ENCODE assay signal across 14 mouse cellular contexts in genomic region chr2:4346232-4346631, GRCm38 (mm10).
DNase-seq lines count a peak whose midpoint lies in the region; ATAC-seq and TF ChIP-seq lines count a peak whose summit lies in the region.
"Had no signal": no experiment of that assay in that cellular context is flagged by ENCODE, and none has a peak within 500 bp of the region (broad histone marks: within the 10 kb centered on the region; RNA-seq: fewer than 3 reads in every experiment).

No protein-coding gene starts in this region.

- 0 out of 2 replicates have a peak, but pooled peaks have one; percentile 16 for ATAC-seq in heart, embryonic 16.5 days (replicated peaks; ENCODE audit: extremely low read depth, insufficient read depth, low FRiP score)
- ATAC-seq in lung, embryonic 16.5 days (ENCODE audit: low read depth) = peak; percentile 77
- ATAC-seq in hematopoietic stem cell, adult 5-6 weeks (replicated peaks in 1 of 2; ENCODE audit: insufficient read depth in 1 of 2, low FRiP score in 2 of 2, low TSS enrichment in 1 of 2, low read depth in 1 of 2, poor library complexity in 2 of 2, severe bottlenecking in 2 of 2) = peak; percentile 29 to 35; a peak in 1 of 4 replicates
- no peak for ATAC-seq in hindbrain, postnatal 0 days

- H3K4me1 ChIP-seq in heart, embryonic 16.5 days (ENCODE audit: control insufficient read depth, insufficient read depth, low read length) = no peaks in the 10 kb centered on the region; the same call in 1 of the 2 replicates
- peaks cover 2% of the 10 kb centered on the region for H3K4me1 ChIP-seq in lung, embryonic 16.5 days (replicated peaks; ENCODE audit: control insufficient read depth, insufficient read depth, low read length)
- H3K4me1 ChIP-seq in hindbrain, postnatal 0 days (ENCODE audit: insufficient read depth, low read length) = no peaks in the 10 kb centered on the region

- H3K4me2 ChIP-seq in heart, embryonic 16.5 days (ENCODE audit: low read depth, low read length) = no peak overlapping the region
- H3K4me2 ChIP-seq in lung, embryonic 16.5 days (ENCODE audit: low read depth, low read length) = no peak overlapping the region
- H3K4me2 ChIP-seq in hindbrain, postnatal 0 days (ENCODE audit: low read depth, low read length) = no peak overlapping the region
- H3K4me2 ChIP-seq: neural tube, embryonic 12.5 days; stomach, embryonic 15.5 days had no signal

- H3K9ac ChIP-seq in heart, embryonic 16.5 days (ENCODE audit: low read length) = no peak overlapping the region
- no peak overlapping the region for H3K9ac ChIP-seq in lung, embryonic 16.5 days (ENCODE audit: low read length)
- no peak overlapping the region for H3K9ac ChIP-seq in hindbrain, postnatal 0 days (replicated peaks; ENCODE audit: low read length)
- H3K9ac ChIP-seq: liver, embryonic 14.5 days; neural tube, embryonic 12.5 days; stomach, embryonic 15.5 days had no signal

- WGBS in heart, embryonic 16.5 days = 57% methylated on average over 6 of the region's 6 CpGs
- WGBS in lung, embryonic 16.5 days = 54% methylated on average over 6 of the region's 6 CpGs
- 67% methylated on average over 6 of the region's 6 CpGs for WGBS in hindbrain, postnatal 0 days

- no peak overlapping the region for H3K27ac ChIP-seq in heart, embryonic 16.5 days (ENCODE audit: low read length)
- peak overlapping the region; percentile 68 for H3K27ac ChIP-seq in lung, embryonic 16.5 days (ENCODE audit: low read length)
- H3K27ac ChIP-seq in hindbrain, postnatal 0 days = no peak overlapping the region
- H3K27ac ChIP-seq: liver, embryonic 14.5 days; neural tube, embryonic 12.5 days; stomach, embryonic 15.5 days had no signal

- DNase-seq in heart, postnatal 14 days = no peak
- DNase-seq in lung, adult 18-20 months = no peak
- DNase-seq in lung, postnatal 36 days = peak; percentile 59
- DNase-seq in testis, postnatal 10 days (ENCODE audit: low spot score) = no peak
- no peak for DNase-seq in hindbrain, postnatal 0 days (ENCODE audit: low spot score)
- DNase-seq: adrenal gland, postnatal 14 days; cerebellum, adult 11-12 months; right cerebral cortex, postnatal 14 days had no signal

- no peaks in the 10 kb centered on the region for H3K27me3 ChIP-seq in heart, embryonic 16.5 days (ENCODE audit: control insufficient read depth, insufficient read depth, low read length)
- H3K27me3 ChIP-seq in lung, embryonic 16.5 days (ENCODE audit: control insufficient read depth, insufficient read depth, low read depth, low read length) = no peaks in the 10 kb centered on the region
- no peaks in the 10 kb centered on the region for H3K27me3 ChIP-seq in hindbrain, postnatal 0 days (ENCODE audit: insufficient read depth, low read length)
- H3K27me3 ChIP-seq: neural tube, embryonic 12.5 days; stomach, embryonic 15.5 days had no signal

- no peak for TF ChIP-seq CTCF in hindbrain, postnatal 0 days (IDR thresholded peaks at IDR 0.05; ENCODE audit: low read depth)

- H3K4me3 ChIP-seq in heart, embryonic 16.5 days (ENCODE audit: low read length) = no peak overlapping the region
- no peak overlapping the region for H3K4me3 ChIP-seq in lung, embryonic 16.5 days (ENCODE audit: low read length)
- no peak overlapping the region for H3K4me3 ChIP-seq in hindbrain, postnatal 0 days (ENCODE audit: low read length)
- H3K4me3 ChIP-seq: neural tube, embryonic 12.5 days; stomach, embryonic 15.5 days had no signal

- H3K9me3 ChIP-seq in heart, embryonic 16.5 days (replicated peaks; ENCODE audit: control insufficient read depth, low read length) = no peaks in the 10 kb centered on the region
- H3K9me3 ChIP-seq in lung, embryonic 16.5 days (ENCODE audit: control insufficient read depth, low read length) = 0 out of 2 replicates have a peak, but pooled peaks cover 2% of the 10 kb centered on the region
- H3K9me3 ChIP-seq in hindbrain, postnatal 0 days (ENCODE audit: low read length) = no peaks in the 10 kb centered on the region
- H3K9me3 ChIP-seq: neural tube, embryonic 12.5 days; stomach, embryonic 15.5 days had no signal

- H3K36me3 ChIP-seq in heart, embryonic 16.5 days (ENCODE audit: control insufficient read depth, insufficient read depth) = no peaks in the 10 kb centered on the region
- no peaks in the 10 kb centered on the region; the same call in 1 of the 2 replicates for H3K36me3 ChIP-seq in lung, embryonic 16.5 days (ENCODE audit: control insufficient read depth, insufficient read depth, low read length)
- no peaks in the 10 kb centered on the region for H3K36me3 ChIP-seq in hindbrain, postnatal 0 days (ENCODE audit: insufficient read depth, low read length)
- H3K36me3 ChIP-seq: neural tube, embryonic 12.5 days; stomach, embryonic 15.5 days had no signal

- intact Hi-C loops in heart, postnatal 14 days (cut with DNase I) = no loop called here
